Mouse (Mus musculus) inflammation-experienced regulatory T-cells, adult 16 weeks (primary cell): Measurements from ENCODE around the gene Vmn2r22. TPM values are rescaled to one million over a fixed set of nuclear protein-coding genes. Genes with fewer than 3 reads are reported as not detected.

ENCODE experiments used
- polyA plus RNA-seq: library from polyadenylated mRNA; unstranded; fragments of 100-300 nt; shearing (Covaris generic); gene quantifications from one replicate; pipeline ENCODE4 v1.2.1, GENCODE M21; 2017

Gene Vmn2r22
- polyA plus RNA-seq: not detected

DNA sequence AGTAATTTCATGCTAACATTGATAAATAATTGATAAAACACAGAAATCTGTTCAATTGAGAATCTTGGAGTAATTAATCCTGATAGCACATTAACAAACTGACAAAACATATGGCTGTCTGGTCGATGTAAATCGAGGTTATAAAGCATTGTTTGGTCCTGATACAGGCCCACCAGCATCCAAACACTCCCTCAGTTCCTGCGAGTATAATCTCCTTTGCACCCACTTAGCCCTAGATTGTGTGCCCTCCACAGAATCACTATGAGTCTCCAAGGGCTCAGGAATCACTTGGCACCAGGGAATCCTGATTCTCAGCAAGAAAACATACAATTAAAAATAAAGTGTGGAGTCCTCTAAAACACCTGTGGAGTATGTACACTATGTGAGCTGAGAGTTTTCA lies at the start of gene Vmn2r22:
Gene Vmn2r22, minus strand, starts transcription at position 101 of the 400 bp plus-strand sequence.

Other genes with a start within 250 kb of the Vmn2r22 start
- not detected for gene Vmn2r20, start 232.6 kb downstream of the Vmn2r22 start, polyA plus RNA-seq
- not detected for gene Vmn2r21, start 117.3 kb downstream of the Vmn2r22 start, polyA plus RNA-seq
- not detected for gene Vmn2r23, start 51.9 kb upstream of the Vmn2r22 start, polyA plus RNA-seq
- not detected for gene Vmn2r24, start 128.2 kb upstream of the Vmn2r22 start, polyA plus RNA-seq
- gene Vmn2r25, start 202.7 kb upstream of the Vmn2r22 start, polyA plus RNA-seq: 0.06 TPM